Mouse (Mus musculus) CH12.LX (cell line): ENCODE data around the gene Abca2. TPM values are rescaled to one million over a fixed set of nuclear protein-coding genes. Genes with fewer than 3 reads are reported as not detected.

Experiments
- DNase-seq: peaks from one replicate; pipeline ENCODE4 v3.0.0-alpha.2; 2013; ENCODE audit errors: extremely low read depth
- H3K27ac ChIP-seq: 2 replicates; pipeline ENCODE4 v1.5.1; 2012; ENCODE audit warnings: low read depth, mild to moderate bottlenecking, control low read depth, moderate library complexity; ENCODE audit not compliant: insufficient read depth
- H3K27me3 ChIP-seq: replicated peaks from 2 replicates; pipeline ENCODE3; 2012; ENCODE audit warnings: inconsistent platforms
- H3K36me3 ChIP-seq, 2 experiments: replicated peaks in 1 of 2; 2 replicates each; pipeline versions ENCODE3 to v1.6.1; 2012; ENCODE audit warnings: inconsistent platforms in 1 of 2, low read length in 1 of 2, mild to moderate bottlenecking in 1 of 2, mixed read lengths in 1 of 2, moderate library complexity in 1 of 2; ENCODE audit not compliant: control insufficient read depth in 1 of 2, insufficient read depth in 1 of 2
- H3K4me1 ChIP-seq, 2 experiments: 2 replicates each; pipeline ENCODE4 v1.6.1; 2012; ENCODE audit warnings: inconsistent platforms in 1 of 2, moderate library complexity in 1 of 2; ENCODE audit not compliant: insufficient read depth in 2 of 2, control insufficient read depth in 1 of 2
- H3K4me2 ChIP-seq: 2 replicates; pipeline ENCODE4 v1.6.1; 2012; ENCODE audit warnings: low read depth, mild to moderate bottlenecking, control low read depth; ENCODE audit not compliant: poor library complexity, insufficient read depth, severe bottlenecking
- H3K4me3 ChIP-seq, 3 experiments: fragments of 150-350 bp in 1 of 3; sonication (generic) in 1 of 3; replicated peaks in 1 of 3; 2 replicates each; pipeline versions ENCODE3 to v1.5.1; 2011 to 2012; ENCODE audit warnings: low read depth in 2 of 3, low read length in 2 of 3, mild to moderate bottlenecking in 2 of 3, moderate library complexity in 2 of 3, control low read depth in 1 of 3, improper control_type of control experiment in 1 of 3, inconsistent platforms in 1 of 3, mixed read lengths in 1 of 3; ENCODE audit not compliant: poor library complexity in 1 of 3
- H3K79me2 ChIP-seq: replicated peaks from 2 replicates; pipeline ENCODE4 v1.6.1; 2012; ENCODE audit warnings: mild to moderate bottlenecking, moderate library complexity; ENCODE audit not compliant: control insufficient read depth, poor library complexity, insufficient read depth, severe bottlenecking; ENCODE audit errors: extremely low read depth
- H3K9ac ChIP-seq: 2 replicates; pipeline ENCODE4 v1.6.1; 2012; ENCODE audit warnings: low read depth, mild to moderate bottlenecking, control low read depth, moderate library complexity; ENCODE audit not compliant: insufficient read depth
- H3K9me3 ChIP-seq: replicated peaks from 2 replicates; pipeline ENCODE3; 2012; ENCODE audit warnings: low read length, inconsistent platforms, mixed read lengths
- BHLHE40 ChIP-seq: IDR thresholded peaks from 2 replicates; pipeline ENCODE4 v1.6.1; 2011; ENCODE audit warnings: mild to moderate bottlenecking, low read depth, low read length, improper control_type of control experiment
- CHD1 ChIP-seq: IDR thresholded peaks from 2 replicates; pipeline ENCODE4 v1.6.1; 2012; ENCODE audit warnings: low read depth, low read length, improper control_type of control experiment, inconsistent platforms
- CHD2 ChIP-seq: IDR thresholded peaks from 2 replicates; pipeline ENCODE4 v1.6.1; 2011; ENCODE audit warnings: low read length, improper control_type of control experiment
- CTCF ChIP-seq, 2 experiments: IDR thresholded peaks in 1 of 2; conservative IDR thresholded peaks in 1 of 2; 2 replicates each; pipeline ENCODE4 v1.5.1; 2011 to 2012; ENCODE audit warnings: low read depth in 2 of 2, low read length in 2 of 2, improper control_type of control experiment in 1 of 2, inconsistent platforms in 1 of 2, mild to moderate bottlenecking in 1 of 2, moderate library complexity in 1 of 2
- ELF1 ChIP-seq: IDR thresholded peaks from 2 replicates; pipeline ENCODE4 v1.6.1; 2014; ENCODE audit warnings: low read depth, mild to moderate bottlenecking, inconsistent platforms, low read length, improper control_type of control experiment
- ETS1 ChIP-seq: conservative IDR thresholded peaks from 2 replicates; pipeline ENCODE4 v1.6.1; 2012; ENCODE audit warnings: low read depth, mild to moderate bottlenecking, inconsistent platforms, low read length, improper control_type of control experiment, moderate library complexity
- GABPA ChIP-seq: IDR thresholded peaks from 2 replicates; pipeline ENCODE4 v1.6.1; 2012; ENCODE audit warnings: low read depth, low read length, improper control_type of control experiment, inconsistent platforms; ENCODE audit not compliant: insufficient replicate concordance
- IRF4 ChIP-seq: IDR thresholded peaks from 2 replicates; pipeline ENCODE4 v1.6.1; 2014; ENCODE audit warnings: low read depth, mild to moderate bottlenecking, inconsistent platforms, low read length, improper control_type of control experiment
- JUND ChIP-seq: conservative IDR thresholded peaks from 2 replicates; pipeline ENCODE4 v1.6.1; 2011; ENCODE audit warnings: low read depth, low read length, improper control_type of control experiment
- MAX ChIP-seq: IDR thresholded peaks from 2 replicates; pipeline ENCODE4 v1.6.1; 2011; ENCODE audit warnings: low read length, improper control_type of control experiment
- MAZ ChIP-seq: IDR thresholded peaks from 2 replicates; pipeline ENCODE4 v1.6.1; 2012; ENCODE audit warnings: low read depth, mild to moderate bottlenecking, inconsistent platforms, low read length, improper control_type of control experiment, moderate library complexity
- MEF2A ChIP-seq: IDR thresholded peaks from 2 replicates; pipeline ENCODE4 v1.6.1; 2014; ENCODE audit warnings: low read depth, mild to moderate bottlenecking, inconsistent platforms, low read length, improper control_type of control experiment, borderline replicate concordance
- MXI1 ChIP-seq: IDR thresholded peaks from 2 replicates; pipeline ENCODE4 v1.6.1; 2011; ENCODE audit warnings: mild to moderate bottlenecking, low read depth, low read length, improper control_type of control experiment
- MYC ChIP-seq: IDR thresholded peaks from 2 replicates; pipeline ENCODE4 v1.6.1; 2011; ENCODE audit warnings: low read depth, mild to moderate bottlenecking, improper control_type of control experiment, low read length
- NELFE ChIP-seq: IDR thresholded peaks from 2 replicates; pipeline ENCODE4 v1.6.1; 2011; ENCODE audit warnings: low read depth, low read length, improper control_type of control experiment
- PAX5 ChIP-seq: IDR thresholded peaks from 2 replicates; pipeline ENCODE4 v1.6.1; 2012; ENCODE audit warnings: low read length, inconsistent platforms, mixed read lengths
- POLR2A ChIP-seq: IDR thresholded peaks from 2 replicates; pipeline ENCODE4 v1.6.1; 2011; ENCODE audit warnings: low read depth, mild to moderate bottlenecking, improper control_type of control experiment, low read length
- POLR2AphosphoS2 ChIP-seq: IDR thresholded peaks from 2 replicates; pipeline ENCODE4 v1.6.1; 2011; ENCODE audit warnings: low read depth, low read length, improper control_type of control experiment
- RAD21 ChIP-seq: IDR thresholded peaks from 2 replicates; pipeline ENCODE4 v1.6.1; 2011; ENCODE audit warnings: low read depth, mild to moderate bottlenecking, low read length, improper control_type of control experiment, moderate library complexity
- SIN3A ChIP-seq: IDR thresholded peaks from 2 replicates; pipeline ENCODE4 v1.6.1; 2012; ENCODE audit warnings: low read length, improper control_type of control experiment, inconsistent platforms
- UBTF ChIP-seq: IDR thresholded peaks from 2 replicates; pipeline ENCODE4 v1.6.1; 2012; ENCODE audit warnings: low read depth, mild to moderate bottlenecking, inconsistent platforms, low read length, improper control_type of control experiment, moderate library complexity
- ZKSCAN1 ChIP-seq: IDR thresholded peaks from 2 replicates; pipeline ENCODE4 v1.6.1; 2012; ENCODE audit warnings: low read depth, inconsistent platforms, low read length, improper control_type of control experiment, borderline replicate concordance
- dilution Hi-C: fragments of 300-500 bp; cut with MboI; formaldehyde crosslinking; loops from 2 replicates; pipeline ENCODE4 v1.14.3; 2020; ENCODE audit warnings: low sequenced_read_pairs; ENCODE audit not compliant: extremely low pct_unique_long_range_greater_than_20kb, extremely low pct_ligation_motif_present
- in situ Hi-C: fragments of 300-500 bp; cut with MboI; formaldehyde crosslinking; loops from 3 replicates; pipeline ENCODE4 v1.14.3; 2019; ENCODE audit warnings: low sequenced_read_pairs, low pct_ligation_motif_present, low pct_unique_long_range_greater_than_20kb, mixed read lengths
- polyA plus RNA-seq: library from polyadenylated mRNA; unstranded; fragments of >175 nt; gene quantifications from 2 replicates; pipeline ENCODE4 v1.2.1, GENCODE M21; 2012; ENCODE audit warnings: low read depth; ENCODE audit not compliant: insufficient read length
- total RNA-seq, 2 experiments: library from RNA; depleted of rRNA; stranded (reverse); fragments of 300-350 nt in 1 of 2; fragments of >200 nt in 1 of 2; gene quantifications; 2 replicates each; pipeline ENCODE4 v1.2.3; 2012 to 2014

Abca2 gene
- total and polyA plus RNA-seq, 3 experiments, result 5.0 to 23.4 (median 13.0) TPM

DNA sequence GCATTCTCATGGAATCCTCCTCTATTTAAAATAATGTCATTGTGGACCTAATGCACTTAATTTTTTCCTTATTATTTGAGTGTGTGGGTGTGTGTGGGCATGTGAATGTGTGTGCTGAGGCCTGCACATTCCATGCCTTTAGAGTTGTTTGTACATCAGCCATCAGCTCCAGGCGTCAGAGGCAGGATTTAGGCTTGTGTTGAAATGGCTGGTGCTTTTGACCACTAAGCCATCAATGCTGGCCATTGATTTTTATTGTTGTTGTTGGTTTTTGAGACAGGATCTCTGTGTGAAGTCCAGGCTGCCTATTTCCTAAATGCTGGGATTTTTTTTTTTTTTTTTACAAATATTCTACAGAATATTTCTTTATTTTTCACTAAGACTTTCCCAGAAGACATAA is 24.4 kb downstream of the Abca2 start:
- in situ Hi-C loops, result no loop called here
- dilution Hi-C loops, result no loop called here
- Histone ChIP-seq H3K9ac (no peak overlapping the region), H3K27ac (no peak overlapping the region), H3K27me3 (no peaks in the 10 kb centered on the region), H3K4me3 (no peak overlapping the region), H3K79me2 (no peaks in the 10 kb centered on the region), H3K36me3 (peaks cover 8 to 25% of the 10 kb centered on the region in 2 experiments), H3K4me1 (peaks cover 0 to 7% of the 10 kb centered on the region in 2 experiments; a peak in 2 of 4 replicates), H3K9me3 (no peaks in the 10 kb centered on the region), H3K4me2 (no peak overlapping the region)
- DNase-seq, result no peak
- TF ChIP-seq MXI1, result no peak

DNA sequence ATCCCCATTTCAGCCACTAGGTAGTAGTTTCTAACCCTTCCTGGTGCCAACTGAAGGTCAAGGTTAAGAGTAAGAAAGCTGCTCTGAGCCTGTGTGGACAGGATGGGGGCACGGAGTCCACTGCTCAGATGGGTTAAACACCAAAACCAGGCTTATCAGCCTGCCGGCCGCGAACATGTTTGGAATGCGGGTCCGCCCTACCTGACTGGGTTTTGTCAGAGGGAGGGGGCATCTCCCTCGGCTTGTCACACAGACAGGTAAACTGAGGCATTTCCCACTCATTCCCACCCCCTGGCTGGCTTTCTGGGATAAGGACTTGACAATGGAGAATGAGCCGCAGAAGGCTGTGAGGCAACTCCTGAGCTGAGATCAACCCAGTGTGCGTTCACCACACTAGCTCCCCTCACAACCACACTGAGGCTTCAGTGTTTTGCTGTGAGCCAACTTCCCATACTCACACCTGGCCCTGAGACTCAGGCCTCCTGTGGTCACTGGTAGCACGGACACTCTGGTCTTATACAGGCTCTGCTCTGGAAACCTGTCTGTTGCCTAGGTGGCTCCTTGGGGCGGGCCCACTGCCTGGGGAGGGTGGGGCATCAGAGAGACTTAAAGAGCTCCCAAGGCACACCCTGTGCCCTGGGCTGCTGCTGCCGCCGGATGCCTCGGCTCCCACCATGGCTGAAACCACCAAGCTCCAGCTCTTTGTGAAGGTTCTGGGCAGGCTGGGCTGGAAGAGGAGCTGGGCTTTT is 27.9 kb downstream of the Abca2 start, which contains the start of gene Clic3:
Gene Clic3, plus strand, starts transcription at position 634 of the 749 bp plus-strand sequence.
- dilution Hi-C loops (no loop called here), in situ Hi-C loops (no loop called here)
- DNase-seq, result no peak
- Histone ChIP-seq H3K4me2 (no peak within 1 kb of the TSS), H3K4me3 (no peak within 1 kb of the TSS), H3K9me3 (no peaks in the 10 kb centered on the region), H3K36me3 (peaks cover 11 to 29% of the 10 kb centered on the region in 2 experiments), H3K27me3 (no peaks in the 10 kb centered on the region), H3K27ac (no peak within 1 kb of the TSS), H3K4me1 (peaks cover 4 to 17% of the 10 kb centered on the region in 2 experiments), H3K79me2 (peaks cover 2% of the 10 kb centered on the region; the same call in 1 of the 2 replicates), H3K9ac (no peak within 1 kb of the TSS)
- TF ChIP-seq IRF4 (no peak), RAD21 (no peak), CHD1 (no peak), POLR2AphosphoS2 (no peak), ELF1 (no peak), ZKSCAN1 (no peak), POLR2A (no peak), CTCF (conservative IDR thresholded peaks at IDR 0.05 in 1 of 2, IDR thresholded peaks at IDR 0.05 in 1 of 2; ENCODE audit: low read depth in 2 of 2, low read length in 2 of 2) (no peak), ETS1 (no peak), MEF2A (no peak)

DNA sequence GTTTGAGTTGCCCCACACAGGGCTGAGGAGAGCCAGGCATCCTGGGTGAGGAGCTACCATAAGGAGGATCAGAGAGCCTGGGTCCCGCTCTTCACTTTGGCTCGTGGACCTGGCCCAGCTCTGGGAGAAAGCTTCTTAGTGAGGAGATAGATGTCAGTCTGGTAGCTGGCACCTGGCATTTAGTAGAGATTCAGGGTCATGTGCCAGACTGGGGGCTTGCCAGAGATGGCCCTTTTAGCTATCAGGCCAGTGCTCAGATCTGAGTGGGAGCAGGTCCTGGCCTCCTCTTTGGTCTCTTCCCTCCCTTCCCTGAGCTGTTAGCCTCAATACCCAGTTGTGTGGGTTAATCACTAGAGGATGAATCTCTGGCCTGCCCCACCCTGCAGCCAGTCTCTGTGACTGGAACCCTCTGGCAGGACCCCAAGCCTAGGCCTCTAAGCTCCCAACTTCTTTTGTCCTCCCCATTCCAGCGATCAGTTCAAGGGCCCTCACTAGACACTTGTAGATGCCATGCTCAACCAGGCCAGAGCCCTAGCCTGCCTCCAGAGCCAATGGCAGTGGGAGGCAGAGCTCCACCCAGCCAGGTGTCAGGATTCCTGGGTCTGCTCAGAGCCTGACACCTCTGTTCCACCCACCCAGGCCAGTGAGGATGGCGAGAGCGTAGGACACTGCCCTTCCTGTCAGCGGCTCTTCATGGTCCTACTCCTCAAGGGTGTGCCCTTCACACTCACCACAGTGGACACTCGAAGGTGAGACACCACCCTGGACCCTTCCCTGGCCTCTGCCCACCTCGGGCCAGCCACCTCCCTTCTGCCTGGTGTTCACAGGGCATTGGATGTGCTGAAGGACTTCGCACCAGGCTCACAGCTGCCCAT is 28.8 kb downstream of the Abca2 start:
- Histone ChIP-seq H3K4me2 (no peak overlapping the region), H3K9ac (no peak overlapping the region), H3K36me3 (peaks cover 11 to 29% of the 10 kb centered on the region in 2 experiments), H3K4me3 (no peak overlapping the region), H3K9me3 (no peaks in the 10 kb centered on the region), H3K4me1 (peaks cover 6 to 21% of the 10 kb centered on the region in 2 experiments), H3K79me2 (peaks cover 2% of the 10 kb centered on the region; the same call in 1 of the 2 replicates), H3K27ac (no peak overlapping the region), H3K27me3 (no peaks in the 10 kb centered on the region)
- DNase-seq, result no peak
- in situ Hi-C loops, result no loop called here
- no peak for TF ChIP-seq MAX
- TF ChIP-seq IRF4, result no peak
- TF ChIP-seq MAZ, result no peak
- no peak for TF ChIP-seq CHD1
- no peak for TF ChIP-seq SIN3A
- no peak for TF ChIP-seq POLR2A
- TF ChIP-seq PAX5, result no peak
- no peak for TF ChIP-seq CHD2
- no peak for TF ChIP-seq MYC
- TF ChIP-seq UBTF, result no peak
- TF ChIP-seq BHLHE40, result no peak
- TF ChIP-seq GABPA, result no peak
- TF ChIP-seq ETS1, result no peak
- no peak for TF ChIP-seq ZKSCAN1
- no peak for TF ChIP-seq NELFE
- no peak for TF ChIP-seq MXI1
- no peak for TF ChIP-seq JUND
- dilution Hi-C loops, result no loop called here
